Mouse (Mus musculus) embryonic facial prominence, embryonic 12.5 days (tissue): Measurements from ENCODE around the gene Aplf. TPM values are rescaled to one million over a fixed set of nuclear protein-coding genes. Genes with fewer than 3 reads are reported as not detected.

ENCODE experiments used
- ATAC-seq: fragments of 200-750 bp; cut with Nextera tagmentation; 2 replicates; pipeline ENCODE4 v1.8.0; 2017; ENCODE audit not compliant: insufficient number of reproducible peaks, insufficient read depth, low FRiP score, low TSS enrichment
- H3K27ac ChIP-seq: fragments of 300-500 bp; sonication (generic); 2 replicates; pipeline ENCODE4 v1.5.1; 2016; ENCODE audit warnings: mild to moderate bottlenecking
- H3K27me3 ChIP-seq: fragments of 300-500 bp; sonication (generic); 2 replicates; pipeline ENCODE4 v1.6.1; 2016; ENCODE audit warnings: mild to moderate bottlenecking, moderate library complexity
- H3K36me3 ChIP-seq: fragments of 300-500 bp; sonication (generic); 2 replicates; pipeline ENCODE4 v1.6.1; 2016; ENCODE audit warnings: mild to moderate bottlenecking
- H3K4me1 ChIP-seq: fragments of 300-500 bp; sonication (generic); 2 replicates; pipeline ENCODE4 v1.6.1; 2016
- H3K4me2 ChIP-seq: fragments of 300-500 bp; sonication (generic); replicated peaks from 2 replicates; pipeline ENCODE4 v1.6.1; 2016; ENCODE audit warnings: mild to moderate bottlenecking, moderate library complexity
- H3K4me3 ChIP-seq: fragments of 300-500 bp; sonication (generic); 2 replicates; pipeline ENCODE4 v1.5.1; 2016; ENCODE audit warnings: mild to moderate bottlenecking
- H3K9ac ChIP-seq: fragments of 300-500 bp; sonication (generic); 2 replicates; pipeline ENCODE4 v1.6.1; 2016; ENCODE audit warnings: mild to moderate bottlenecking, moderate library complexity
- H3K9me3 ChIP-seq: fragments of 300-500 bp; sonication (generic); 2 replicates; pipeline ENCODE4 v1.6.1; 2016; ENCODE audit warnings: mild to moderate bottlenecking, moderate library complexity
- WGBS: fragments of 180-500 bp; shearing (Covaris S2); methylation state at CpG from one replicate; pipeline ENCODE4 v1.1.7; 2016; 5-methylcytosine and 5-hydroxymethylcytosine counted together
- polyA plus RNA-seq: library from polyadenylated mRNA; unstranded; fragments of >200 nt; fragmentation: Nextera tagmentation; extraction: Ambion mirVana; gene quantifications from 2 replicates; pipeline ENCODE4 v1.2.1, GENCODE M21; 2016

The Aplf gene
- polyA plus RNA-seq, 1 experiment from 2014 or later = 13.6 TPM

DNA sequence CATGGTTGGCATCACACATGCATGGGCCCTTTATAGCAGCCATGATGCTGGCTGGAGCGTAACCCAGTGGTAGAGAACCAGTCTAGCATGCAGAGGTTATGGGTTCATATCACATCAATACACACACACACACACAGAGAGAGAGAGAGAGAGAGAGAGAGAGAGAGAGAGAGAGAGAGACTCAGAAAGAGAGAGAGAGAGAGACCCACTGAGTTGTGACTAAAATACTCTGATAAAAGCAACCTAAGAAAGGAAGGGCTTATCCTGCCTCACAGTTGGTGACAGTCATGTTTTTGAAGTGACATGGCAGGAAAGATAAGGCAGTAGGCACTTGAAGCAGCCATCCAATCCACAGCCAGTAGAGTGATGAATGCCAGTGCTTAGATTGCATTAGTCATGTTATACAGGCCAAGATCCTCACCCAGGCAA is 88.8 kb downstream of the Aplf start:
- H3K4me2 ChIP-seq = no peak overlapping the region
- H3K27ac ChIP-seq = no peak overlapping the region
- H3K9ac ChIP-seq = no peak overlapping the region
- H3K36me3 ChIP-seq = no peaks in the 10 kb centered on the region
- H3K9me3 ChIP-seq = no peaks in the 10 kb centered on the region
- WGBS = 96% methylated on average over 1 of the region's 1 CpGs
- H3K27me3 ChIP-seq = peaks cover 4% of the 10 kb centered on the region; the same call in 1 of the 2 replicates
- ATAC-seq = no peak
- no peak overlapping the region for H3K4me3 ChIP-seq
- H3K4me1 ChIP-seq = no peaks in the 10 kb centered on the region

DNA sequence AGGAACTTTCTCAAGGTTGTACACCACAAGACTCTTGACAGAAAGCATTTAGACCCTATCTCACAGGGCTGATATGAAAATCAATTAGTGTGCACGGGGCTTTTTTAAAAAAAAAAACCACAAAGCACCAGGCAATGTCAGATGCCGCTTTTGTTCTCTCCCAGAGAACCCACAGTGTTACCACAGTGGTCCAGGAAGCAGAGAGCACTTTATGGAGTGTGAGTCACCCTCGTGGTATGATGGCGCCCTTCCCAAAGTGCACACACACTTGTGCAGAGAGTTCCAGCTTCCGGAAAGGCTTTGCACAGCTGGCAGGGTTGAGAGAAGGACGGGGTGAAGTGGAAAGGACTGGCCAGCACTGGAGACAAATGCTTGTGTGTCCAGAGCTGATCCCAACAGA is 89.5 kb downstream of the Aplf start:
- H3K4me2 ChIP-seq = no peak overlapping the region
- H3K27ac ChIP-seq = no peak overlapping the region
- H3K27me3 ChIP-seq = no peaks in the 10 kb centered on the region
- H3K4me3 ChIP-seq = no peak overlapping the region
- H3K36me3 ChIP-seq = no peaks in the 10 kb centered on the region
- no peak overlapping the region for H3K9ac ChIP-seq
- 75% methylated on average over 6 of the region's 6 CpGs for WGBS
- no peaks in the 10 kb centered on the region for H3K9me3 ChIP-seq
- no peaks in the 10 kb centered on the region for H3K4me1 ChIP-seq
- ATAC-seq = no peak

DNA sequence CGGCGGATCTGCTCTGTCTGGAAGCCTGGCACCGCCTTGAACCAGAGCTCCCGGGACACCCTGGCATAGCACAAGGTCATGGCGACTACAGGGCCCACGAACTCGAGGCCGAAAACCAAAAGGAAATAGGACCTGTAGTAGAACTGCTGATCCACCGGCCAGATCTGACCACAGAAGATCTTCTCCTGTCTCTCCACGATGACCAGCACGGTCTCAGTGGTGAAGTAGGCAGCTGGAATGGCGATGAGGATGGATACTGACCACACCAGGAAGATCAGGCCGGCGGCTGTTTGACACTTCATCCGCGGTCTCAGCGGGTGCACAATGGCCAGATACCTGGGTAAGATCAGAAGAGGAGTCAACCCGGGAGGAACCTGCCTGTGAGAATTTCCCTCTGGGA is 90.4 kb downstream of the Aplf start:
- no peak for ATAC-seq
- Histone ChIP-seq H3K4me2 (no peak overlapping the region), H3K27ac (no peak overlapping the region), H3K27me3 (no peaks in the 10 kb centered on the region), H3K9ac (no peak overlapping the region), H3K4me3 (no peak overlapping the region), H3K36me3 (no peaks in the 10 kb centered on the region), H3K9me3 (no peaks in the 10 kb centered on the region), H3K4me1 (no peaks in the 10 kb centered on the region)
- 90% methylated on average over 18 of the region's 18 CpGs for WGBS

GRCm38 (mm10) chr6:87581071-87581470 is 90.9 kb downstream of the Aplf start:
- H3K36me3 ChIP-seq = no peaks in the 10 kb centered on the region
- 87% methylated on average over 15 of the region's 15 CpGs for WGBS
- H3K4me3 ChIP-seq = no peak overlapping the region
- no peaks in the 10 kb centered on the region for H3K4me1 ChIP-seq
- H3K9me3 ChIP-seq = no peaks in the 10 kb centered on the region
- ATAC-seq = no peak
- no peak overlapping the region for H3K9ac ChIP-seq
- no peak overlapping the region for H3K4me2 ChIP-seq
- H3K27ac ChIP-seq = no peak overlapping the region
- H3K27me3 ChIP-seq = no peaks in the 10 kb centered on the region

Other genes with a start within 250 kb of the Aplf start
- gene Bmp10, start 243.2 kb downstream of the Aplf start, polyA plus RNA-seq = not detected in 2 replicates
- 4.4 and 5.0 TPM in 2 replicates for gene Arhgap25, start 138.9 kb downstream of the Aplf start, polyA plus RNA-seq
- gene Prokr1, start 81.5 kb downstream of the Aplf start, polyA plus RNA-seq = 3.7 and 4.1 TPM in 2 replicates
- 1.4 TPM in 2 replicates for gene Efcc1, start 58.7 kb upstream of the Aplf start, polyA plus RNA-seq
- 2.7 and 3.1 TPM in 2 replicates for gene Gp9, start 105.9 kb upstream of the Aplf start, polyA plus RNA-seq
- gene Rab43, start 140.0 kb upstream of the Aplf start, polyA plus RNA-seq = 10.8 and 12.0 TPM in 2 replicates
- 3.9 and 4.2 TPM in 2 replicates for gene Gm45140, start 163.6 kb upstream of the Aplf start, polyA plus RNA-seq
- 55.1 and 60.5 TPM in 2 replicates for gene Isy1, start 166.6 kb upstream of the Aplf start, polyA plus RNA-seq
- gene Cnbp, start 178.9 kb upstream of the Aplf start, polyA plus RNA-seq = 1,060 and 1,087 TPM in 2 replicates
- gene Copg1, start 215.6 kb upstream of the Aplf start, polyA plus RNA-seq = 176 and 177 TPM in 2 replicates
- gene Hmces, start 241.7 kb upstream of the Aplf start, polyA plus RNA-seq = 63.4 and 63.5 TPM in 2 replicates